Mouse (Mus musculus): Measurements from ENCODE around the gene Gpc6. TPM values are rescaled to one million over a fixed set of nuclear protein-coding genes. Genes with fewer than 3 reads are reported as not detected.

The Gpc6 gene
- total RNA-seq, 2 experiments from 2014 or later = not detected

DNA sequence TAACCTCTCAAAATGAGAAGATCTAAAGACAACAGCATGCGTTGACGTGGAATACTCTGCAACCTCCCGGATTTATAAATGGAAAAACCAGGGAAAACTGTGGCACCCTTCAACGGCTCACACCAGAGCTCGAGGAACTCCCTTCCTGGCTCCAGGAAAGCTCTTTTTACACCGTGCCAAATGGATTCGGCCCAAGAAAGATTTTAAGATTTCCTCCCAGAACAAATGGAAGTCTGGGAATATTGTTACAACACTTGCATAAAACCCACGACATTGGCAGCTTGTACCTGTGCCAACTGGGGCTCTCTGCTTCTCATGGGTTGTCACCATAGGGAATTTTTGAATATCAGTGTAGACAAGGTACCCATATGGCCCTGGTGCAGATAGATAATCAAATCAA lies 647.1 kb downstream of the Gpc6 start:
- ATAC-seq (replicated peaks; ENCODE audit: poor library complexity) = no peak

DNA sequence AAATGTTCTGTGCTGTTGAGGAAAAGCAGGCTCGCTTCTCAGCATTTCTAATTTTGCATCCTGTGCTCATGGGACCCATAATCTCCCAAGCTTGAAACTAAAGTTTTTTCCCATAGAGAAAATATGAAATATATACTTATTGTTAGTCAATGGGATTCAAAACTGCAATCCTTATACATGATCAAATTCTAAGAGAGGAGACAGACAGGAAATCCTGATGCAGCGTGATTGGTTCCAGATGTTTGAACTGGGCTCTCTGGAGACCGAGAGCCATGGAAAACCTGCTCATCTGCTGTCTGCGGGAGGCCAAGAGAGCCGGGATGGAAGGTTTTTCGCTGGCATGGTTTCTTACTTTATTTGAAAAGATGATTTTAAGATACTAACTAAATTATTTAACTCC lies 649.1 kb downstream of the Gpc6 start:
- no peak for ATAC-seq (replicated peaks; ENCODE audit: poor library complexity)

DNA sequence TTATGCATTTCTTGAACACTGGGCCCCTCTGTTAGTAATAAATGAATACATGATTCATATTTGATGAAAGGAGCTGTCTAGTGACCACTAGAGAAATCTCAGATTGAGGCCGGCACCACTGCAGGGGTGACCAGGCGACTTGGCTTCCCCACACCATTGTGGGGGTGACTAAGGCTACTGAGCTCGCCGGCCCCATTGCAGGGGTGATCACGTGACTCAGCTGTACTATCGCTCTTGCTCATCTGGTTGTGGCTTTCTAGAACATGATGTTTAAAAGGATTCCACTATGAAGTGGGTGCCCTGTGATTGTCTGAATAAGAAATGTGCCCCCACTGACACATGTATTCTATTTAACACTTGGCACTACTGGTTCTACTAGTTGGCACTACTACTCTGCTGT lies 656.6 kb downstream of the Gpc6 start:
- no peak for ATAC-seq (replicated peaks; ENCODE audit: poor library complexity)

DNA sequence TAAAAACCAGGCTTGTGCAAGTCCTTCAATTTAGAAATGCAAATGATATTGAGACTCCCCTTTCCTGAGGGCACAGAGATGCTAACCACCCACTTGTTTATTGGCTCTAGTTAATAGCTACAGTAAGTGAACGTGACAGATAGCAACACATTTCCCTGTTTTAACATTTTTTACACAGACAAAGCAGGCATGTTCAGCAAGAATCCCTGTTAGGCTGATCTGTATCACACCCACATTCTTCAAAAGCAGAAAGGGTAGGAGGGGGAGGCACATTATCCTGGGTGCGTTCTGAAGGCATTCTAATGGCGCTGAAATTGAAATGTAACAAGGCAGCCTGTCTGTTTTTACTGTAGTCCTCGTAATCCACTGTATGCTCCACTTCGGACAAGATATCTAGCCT lies 674.6 kb downstream of the Gpc6 start:
- no peak for ATAC-seq (replicated peaks; ENCODE audit: poor library complexity)

DNA sequence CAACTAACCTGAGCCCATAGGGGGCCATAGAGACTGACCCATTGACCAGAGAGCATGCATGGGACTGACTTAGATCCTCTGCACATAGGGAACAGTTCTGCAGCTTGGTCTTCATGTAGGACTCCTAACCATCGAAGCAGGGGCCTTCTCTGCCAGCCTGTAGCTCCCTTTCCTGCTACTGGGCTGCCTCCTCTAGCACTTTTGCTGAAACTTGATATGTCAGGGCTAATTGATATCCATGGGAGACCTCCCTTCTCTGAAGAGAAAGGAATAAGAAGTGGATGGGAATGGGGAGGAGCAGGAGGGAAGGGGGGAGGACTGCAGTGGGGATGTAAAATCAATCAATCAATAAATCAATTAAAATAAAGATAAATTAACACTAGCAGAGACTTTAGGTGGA lies 678.7 kb downstream of the Gpc6 start:
- ATAC-seq (replicated peaks; ENCODE audit: poor library complexity) = no peak

DNA sequence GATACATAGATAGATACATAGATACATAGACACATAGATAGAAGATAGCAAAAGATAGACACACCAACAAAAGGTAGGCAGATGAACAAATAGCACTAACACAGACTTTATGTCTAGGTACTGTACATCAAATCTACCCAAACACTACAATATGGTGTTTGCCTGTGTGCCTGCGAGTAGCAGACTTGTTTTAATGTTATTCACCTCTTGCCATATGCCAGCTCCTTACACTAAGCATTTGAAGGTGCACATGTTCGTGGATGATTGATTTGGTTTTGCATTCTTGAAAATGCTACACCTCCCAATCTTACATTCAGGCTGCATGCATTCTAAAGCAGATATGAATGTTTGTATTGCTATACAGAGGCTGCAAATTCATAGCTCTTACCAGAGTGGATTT lies 680.6 kb downstream of the Gpc6 start:
- ATAC-seq (replicated peaks; ENCODE audit: poor library complexity) = no peak

DNA sequence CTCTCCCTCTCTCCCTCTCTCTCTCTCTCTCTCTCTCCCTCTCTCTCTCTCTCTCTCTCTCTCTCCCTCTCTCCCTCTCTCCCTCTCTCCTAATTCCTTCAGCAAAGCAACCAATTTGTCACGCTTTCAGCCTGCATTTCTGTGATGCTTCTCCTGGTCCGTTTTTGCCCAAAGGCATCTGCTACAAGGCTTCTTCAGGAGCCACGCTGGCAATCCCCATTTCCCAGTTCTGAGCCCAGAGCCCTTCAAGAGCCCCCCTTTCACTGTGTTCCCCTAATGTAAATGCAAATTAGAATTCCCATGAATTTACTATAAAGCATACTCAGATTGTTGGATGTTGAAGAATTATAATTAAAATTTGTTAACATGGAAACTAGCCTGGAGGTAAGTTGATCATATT lies 686.0 kb downstream of the Gpc6 start:
- ATAC-seq (replicated peaks; ENCODE audit: poor library complexity) = no peak

DNA sequence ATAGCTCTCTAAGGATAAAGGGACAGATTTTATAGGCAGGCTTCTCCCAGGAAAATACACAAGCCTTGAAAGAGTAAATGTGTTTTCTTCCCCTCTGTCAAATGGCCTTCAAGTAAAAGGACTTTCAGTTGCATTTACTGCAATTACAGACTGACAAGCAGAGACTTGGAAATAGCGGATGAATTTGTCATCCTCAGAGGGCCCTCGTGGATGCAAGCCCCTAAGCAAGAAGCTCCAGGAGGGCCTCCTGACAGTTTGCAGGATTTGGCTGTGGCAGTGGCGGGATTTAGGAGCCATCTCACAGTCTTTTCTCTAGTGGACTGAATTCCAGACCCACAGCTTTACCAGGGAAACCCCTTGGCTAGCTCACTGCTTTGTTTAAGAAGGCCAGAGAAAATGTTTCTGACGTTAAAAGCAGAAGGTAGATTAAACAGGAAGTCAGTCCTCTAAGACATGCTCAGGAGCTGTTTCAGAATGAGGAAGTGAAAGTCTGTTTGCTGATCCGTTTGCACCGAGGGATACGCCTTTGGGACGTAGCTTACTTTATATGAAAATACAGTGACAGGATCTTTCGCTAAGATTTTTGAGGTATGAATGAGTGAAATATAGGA lies 700.1 kb downstream of the Gpc6 start:
- peak; percentile 99 for ATAC-seq (replicated peaks; ENCODE audit: poor library complexity)

DNA sequence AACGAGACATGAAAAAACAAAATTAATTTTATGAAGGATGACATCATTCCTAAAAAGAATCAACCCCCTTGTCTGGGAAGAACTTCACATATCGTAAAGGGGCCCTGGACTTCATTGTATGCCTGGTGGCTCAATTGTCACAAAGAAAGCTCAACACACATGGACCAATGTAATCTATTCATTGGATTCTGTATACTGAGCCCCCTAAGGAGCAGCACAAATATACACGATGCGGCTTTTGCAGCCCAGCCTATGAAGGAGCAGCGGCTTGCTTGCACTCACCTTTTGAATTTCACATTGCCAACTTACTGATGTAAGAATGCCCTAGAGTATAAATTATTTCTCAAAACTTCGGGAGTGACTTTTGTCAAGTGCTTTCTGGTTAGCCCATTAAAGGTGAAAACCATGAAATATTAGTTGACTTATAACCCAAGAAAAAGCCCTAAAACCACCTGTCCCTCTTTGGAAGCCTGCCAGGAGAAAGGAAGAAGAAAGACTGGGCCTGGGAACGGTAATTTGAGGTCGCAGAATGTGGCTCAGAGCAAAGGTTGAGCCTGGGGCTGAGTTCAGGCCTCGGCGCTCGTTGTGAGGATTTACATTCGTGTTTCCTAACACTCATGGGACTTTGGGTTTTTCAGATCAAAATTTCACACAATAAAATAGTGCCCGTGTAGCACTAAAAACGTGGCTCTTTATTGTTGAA lies 709.3 kb downstream of the Gpc6 start:
- no peak for ATAC-seq (replicated peaks; ENCODE audit: poor library complexity)

DNA sequence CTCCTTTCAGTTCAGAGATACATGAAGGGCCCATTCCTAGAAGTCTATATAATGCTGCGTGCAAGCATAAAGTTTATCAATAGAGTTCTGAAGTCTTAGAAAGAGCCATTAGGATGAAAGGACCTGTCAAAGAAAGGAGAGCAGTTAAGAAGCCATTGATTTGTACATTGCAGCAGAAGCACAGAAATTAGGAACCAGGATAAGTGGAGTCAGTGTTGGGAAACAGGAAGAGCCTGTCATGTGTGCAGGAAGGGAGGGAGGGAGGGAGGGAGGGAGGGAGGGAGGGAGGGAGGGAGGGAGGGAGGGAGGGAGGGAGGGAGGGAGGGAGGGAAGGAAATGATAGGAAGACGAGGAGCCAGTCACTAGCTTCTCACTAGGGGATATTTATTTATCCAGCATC lies 716.7 kb downstream of the Gpc6 start:
- ATAC-seq (replicated peaks; ENCODE audit: poor library complexity) = peak; percentile 63

DNA sequence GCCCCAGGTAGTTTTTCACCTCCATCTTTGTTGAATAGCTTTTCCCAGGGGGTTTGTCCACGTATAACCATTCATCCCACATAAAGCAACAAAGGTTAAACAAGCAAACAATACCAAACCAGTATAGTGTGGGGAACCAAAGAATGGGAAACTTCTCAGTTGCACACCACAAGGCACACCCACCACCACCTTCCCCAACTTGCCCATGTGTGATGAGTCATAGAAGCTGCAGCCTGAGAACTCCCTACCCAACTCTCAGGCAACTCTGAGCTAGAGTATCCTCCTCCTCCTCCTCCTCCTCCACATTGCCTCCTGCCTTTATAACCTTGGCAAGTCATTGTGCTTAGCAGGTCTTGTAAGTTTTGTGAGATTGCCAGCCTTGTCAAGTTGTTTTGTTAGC lies 718.0 kb downstream of the Gpc6 start:
- ATAC-seq (replicated peaks; ENCODE audit: poor library complexity) = peak; percentile 55

DNA sequence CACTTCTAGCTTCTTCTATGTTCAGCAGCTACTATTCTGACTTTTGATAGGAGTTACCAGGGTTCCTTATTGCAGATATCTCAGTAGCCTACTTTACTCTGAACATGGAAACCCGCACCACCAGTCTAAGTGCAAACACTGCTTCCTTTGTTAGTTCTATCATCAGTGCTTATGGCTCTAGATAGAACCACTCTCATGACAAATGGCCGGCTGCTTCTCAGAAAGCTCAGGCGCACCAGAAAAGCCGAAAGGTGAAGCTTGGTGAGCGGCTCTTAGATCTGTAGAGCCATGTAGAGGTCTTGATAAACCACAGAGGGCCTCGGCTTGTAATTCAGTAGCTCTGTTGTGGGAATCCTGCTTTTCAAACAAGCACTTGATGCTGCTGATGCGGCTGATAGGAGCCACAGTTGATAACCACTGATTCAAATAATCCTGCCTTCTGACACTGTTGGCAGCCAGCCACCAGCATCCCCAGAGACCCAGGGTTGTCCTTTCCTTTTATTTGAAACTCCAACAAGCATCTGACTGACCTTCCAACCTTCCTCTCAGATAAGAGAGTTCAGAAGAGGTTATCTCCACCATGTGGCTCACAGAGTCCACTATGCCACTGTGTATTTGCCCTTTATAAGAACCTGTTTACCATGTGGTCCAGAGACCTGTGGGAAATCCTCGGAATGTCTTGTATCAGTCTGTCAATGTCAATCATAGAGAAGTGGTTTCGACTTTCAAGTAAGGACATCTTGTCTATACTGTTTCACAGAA lies 723.3 kb downstream of the Gpc6 start:
- no peak for ATAC-seq (replicated peaks; ENCODE audit: poor library complexity)

DNA sequence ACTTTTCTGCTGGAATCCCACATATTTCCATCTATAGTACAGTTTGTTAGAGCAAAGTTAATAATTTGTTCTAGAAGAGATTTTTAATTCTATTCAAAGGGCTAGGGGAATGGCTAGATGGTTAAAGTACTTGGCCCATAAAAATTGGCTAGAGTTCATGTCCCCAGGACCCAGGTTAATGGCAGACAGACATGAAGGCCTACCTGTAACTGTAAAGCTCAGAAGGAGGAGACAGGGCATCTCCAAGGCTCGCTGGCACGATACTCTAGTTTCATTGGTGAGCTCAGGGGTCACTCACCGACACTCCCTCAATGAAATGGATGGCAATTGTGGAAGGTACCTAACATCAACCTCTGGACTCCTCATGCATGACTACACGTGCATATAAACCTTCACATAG lies 725.0 kb downstream of the Gpc6 start:
- ATAC-seq (replicated peaks; ENCODE audit: poor library complexity) = no peak

DNA sequence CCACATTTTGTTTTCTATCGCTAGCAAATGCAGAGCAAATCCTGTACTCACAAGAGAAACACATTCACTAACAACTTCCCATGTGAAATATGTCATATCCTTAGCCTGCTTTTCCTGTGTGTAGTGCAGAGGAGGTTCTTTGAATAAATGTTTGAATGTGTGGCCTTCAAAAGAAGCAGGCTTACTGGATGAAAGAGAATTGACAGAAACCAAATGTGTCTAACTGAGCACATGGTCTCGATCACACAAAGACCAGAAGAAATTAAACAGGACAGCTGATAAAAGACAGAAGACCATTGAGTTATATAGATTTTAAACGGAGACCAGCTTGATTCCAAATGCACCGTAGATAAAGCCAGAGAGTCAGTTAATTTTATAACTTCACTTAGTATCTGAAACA lies 726.2 kb downstream of the Gpc6 start:
- no peak for ATAC-seq (replicated peaks; ENCODE audit: poor library complexity)

DNA sequence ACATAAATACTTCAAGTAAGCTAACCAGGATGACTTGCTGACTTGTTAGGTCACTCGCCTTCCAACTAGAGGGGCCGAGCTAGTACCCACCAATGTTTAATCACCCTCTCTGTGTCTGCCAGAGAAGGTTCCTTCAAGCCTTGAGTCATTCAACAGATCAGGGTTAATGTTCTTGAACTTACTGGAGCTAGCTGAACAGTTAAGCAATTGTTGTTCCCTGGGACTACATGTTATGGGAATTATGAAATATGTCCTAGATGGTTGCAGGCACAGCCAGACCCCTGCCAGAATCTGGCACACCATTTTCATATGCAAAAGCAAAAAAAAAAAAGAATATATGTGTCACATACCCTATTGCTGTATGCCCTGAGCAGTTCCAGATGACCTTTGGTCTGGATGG lies 726.8 kb downstream of the Gpc6 start:
- ATAC-seq (replicated peaks; ENCODE audit: poor library complexity) = no peak

DNA sequence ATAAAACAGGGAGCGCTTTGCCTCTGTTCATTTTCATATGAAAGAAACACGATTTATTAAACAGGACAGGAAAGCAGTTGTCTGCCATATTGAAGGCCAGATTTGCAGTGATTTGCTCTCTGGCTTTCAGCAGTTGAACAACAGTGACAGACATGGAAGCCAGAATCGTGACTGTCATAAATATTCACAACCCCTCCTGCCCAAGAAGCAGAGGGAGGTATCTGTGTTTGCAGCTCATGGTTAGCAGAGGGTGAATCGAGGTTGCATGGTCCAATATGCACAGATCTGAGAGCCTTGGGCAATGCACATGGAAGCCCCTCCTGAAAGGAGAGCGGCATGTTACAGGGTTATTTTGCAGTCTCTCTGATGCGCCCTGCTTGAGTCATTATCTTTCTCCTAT lies 730.3 kb downstream of the Gpc6 start:
- ATAC-seq (replicated peaks; ENCODE audit: poor library complexity) = no peak

DNA sequence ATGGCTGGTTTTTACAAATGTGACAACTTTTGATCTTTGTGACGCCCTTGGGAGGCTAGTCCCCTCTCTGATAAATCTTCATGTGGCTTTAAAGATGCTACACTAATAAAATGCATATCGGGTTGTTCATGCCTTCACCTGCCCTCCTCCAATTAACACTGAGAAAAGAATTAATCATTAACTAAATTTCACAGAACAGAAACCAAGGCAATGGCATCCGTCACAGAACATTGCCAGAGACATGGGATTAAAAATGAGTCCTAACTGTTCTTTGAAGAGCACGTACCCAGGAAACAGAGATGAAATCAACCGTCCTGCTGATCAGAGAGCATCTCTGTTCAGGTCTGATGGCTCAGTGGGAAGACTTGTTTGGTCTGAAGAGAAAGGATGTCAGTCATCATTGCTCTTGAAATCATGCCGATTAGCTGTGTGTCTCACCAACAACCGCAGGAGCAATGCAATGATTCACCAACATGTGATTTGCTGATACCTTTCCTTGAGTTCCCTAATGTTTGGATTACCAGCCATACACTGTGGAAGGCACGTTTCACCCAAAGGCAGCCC lies 734.2 kb downstream of the Gpc6 start:
- ATAC-seq (replicated peaks; ENCODE audit: poor library complexity) = no peak

DNA sequence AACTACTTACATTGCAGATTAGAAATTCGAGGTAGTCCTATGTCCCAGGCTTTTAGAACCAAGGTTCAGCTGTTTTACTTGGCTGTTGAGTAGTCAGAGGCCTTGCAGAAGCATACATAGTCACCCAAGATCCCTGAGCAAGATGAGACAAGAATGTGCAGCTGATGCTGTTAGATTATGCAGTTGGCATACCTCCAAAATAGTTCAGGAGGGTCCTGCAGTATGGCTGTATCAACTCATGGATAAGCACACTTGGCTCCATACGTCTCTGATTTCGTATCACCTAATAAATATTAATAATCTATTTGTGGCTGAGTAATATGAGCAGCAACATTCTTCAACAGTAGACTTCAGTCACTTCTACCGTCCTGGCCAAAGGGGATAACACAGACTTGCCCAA lies 737.1 kb downstream of the Gpc6 start:
- ATAC-seq (replicated peaks; ENCODE audit: poor library complexity) = no peak

DNA sequence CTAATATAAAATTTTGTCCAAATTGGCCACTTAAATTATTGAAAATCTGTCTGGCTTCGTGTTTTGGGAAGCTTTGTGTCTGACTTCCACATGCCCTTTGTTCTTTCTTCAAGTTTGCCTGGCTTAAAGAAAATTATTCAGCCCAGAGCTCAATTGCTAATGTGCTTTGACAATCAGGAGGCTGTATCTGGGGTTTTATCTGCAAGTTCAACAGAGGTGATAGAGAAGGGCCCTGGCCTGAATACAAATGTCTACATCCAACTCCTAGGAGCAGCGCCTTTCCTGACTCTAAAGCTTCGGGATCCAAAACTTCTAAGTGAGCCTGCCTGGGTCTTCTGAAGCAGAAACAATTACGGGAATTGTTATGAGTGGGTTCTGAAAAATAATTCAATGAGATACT lies 739.7 kb downstream of the Gpc6 start:
- ATAC-seq (replicated peaks; ENCODE audit: poor library complexity) = no peak

DNA sequence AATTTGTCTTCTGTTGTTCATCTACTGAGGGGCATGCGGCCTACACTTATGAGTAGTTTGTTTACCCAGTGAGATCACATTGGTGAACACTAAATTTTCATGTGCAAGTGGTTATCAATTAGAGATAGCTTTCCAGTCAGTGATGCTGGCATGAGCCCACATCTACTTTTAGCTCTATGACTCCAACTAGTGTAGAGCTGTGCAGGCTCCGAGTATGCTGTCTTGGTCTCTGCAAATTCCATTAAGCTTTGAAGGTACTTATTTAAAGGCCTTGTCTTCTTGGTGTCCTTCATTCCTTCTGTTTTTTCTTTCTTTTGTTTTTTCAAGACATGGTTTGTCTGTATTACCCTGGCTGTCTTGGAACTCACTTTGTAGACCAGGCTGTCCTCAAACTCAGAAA lies 741.0 kb downstream of the Gpc6 start:
- no peak for ATAC-seq (replicated peaks; ENCODE audit: poor library complexity)

DNA sequence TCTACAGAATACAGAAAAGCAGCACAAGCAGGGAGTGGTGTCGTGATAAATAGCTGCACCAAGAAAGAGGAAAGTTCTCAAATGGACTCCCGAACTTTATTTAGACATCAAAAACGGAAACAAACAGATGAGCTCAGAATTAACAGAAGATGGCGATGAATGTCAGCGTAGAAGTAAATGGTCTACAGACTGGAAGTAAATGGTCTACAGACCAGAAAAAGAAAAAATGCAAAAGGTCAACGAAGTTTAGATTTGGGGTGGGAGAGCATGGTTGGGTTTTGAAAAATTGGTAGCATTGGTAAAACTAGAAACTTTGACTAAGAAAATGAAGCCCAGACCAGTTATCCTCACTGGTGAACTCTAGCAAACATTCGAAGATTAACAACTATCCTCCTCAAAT lies 748.4 kb downstream of the Gpc6 start:
- ATAC-seq (replicated peaks; ENCODE audit: poor library complexity) = no peak

DNA sequence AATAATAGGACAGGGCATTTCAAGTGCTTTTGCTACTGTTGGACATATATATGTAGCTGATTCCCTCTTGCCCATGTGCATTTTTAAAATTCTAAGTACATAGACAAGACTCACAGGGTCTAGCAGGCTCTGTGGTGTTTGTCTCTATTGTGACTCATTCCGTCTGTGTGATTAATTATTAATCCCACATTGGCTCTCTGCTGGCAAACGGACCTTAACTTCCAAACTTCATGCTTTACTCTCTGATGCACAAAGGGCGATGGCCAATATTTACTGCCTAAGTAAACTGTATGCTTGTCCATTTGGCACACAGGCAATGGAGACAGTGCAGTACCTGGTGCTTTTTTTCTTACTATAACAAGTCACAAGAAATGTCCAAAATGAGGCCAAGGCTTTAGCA lies 749.4 kb downstream of the Gpc6 start:
- no peak for ATAC-seq (replicated peaks; ENCODE audit: poor library complexity)

Data from megakaryocyte progenitor cell, adult 5-6 weeks (primary cell).